Mouse (Mus musculus) ES-CJ7 (cell line): ENCODE results near the gene Nrn1l.

ENCODE experiments used
- DNase-seq: peaks from one replicate; pipeline ENCODE4 v3.0.0; 2011; ENCODE audit warnings: low read depth, low spot score

Nrn1l gene

DNA sequence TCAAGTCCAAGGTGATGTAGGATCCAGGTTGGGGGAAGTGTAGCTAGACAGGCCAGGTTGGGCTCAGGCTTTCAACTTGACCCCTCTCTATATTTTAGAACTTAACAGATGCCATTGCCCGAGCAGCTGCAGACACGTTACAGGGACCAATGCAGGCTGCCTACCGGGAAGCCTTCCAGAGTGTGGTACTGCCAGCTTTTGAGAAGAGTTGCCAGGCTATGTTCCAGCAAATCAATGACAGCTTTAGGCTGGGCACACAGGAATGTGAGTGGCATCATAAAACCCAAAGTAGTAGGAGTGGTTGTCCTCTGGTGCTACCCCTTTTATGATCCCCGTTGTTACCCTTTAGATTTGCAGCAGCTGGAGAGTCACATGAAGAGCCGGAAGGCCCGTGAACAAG is 2.5 kb upstream of the Nrn1l start:
- DNase-seq, result no peak

GRCm38 (mm10) chr8:105892432-105892831 is 935 bp upstream of the Nrn1l start:
- DNase-seq, result peak; percentile 63

DNA sequence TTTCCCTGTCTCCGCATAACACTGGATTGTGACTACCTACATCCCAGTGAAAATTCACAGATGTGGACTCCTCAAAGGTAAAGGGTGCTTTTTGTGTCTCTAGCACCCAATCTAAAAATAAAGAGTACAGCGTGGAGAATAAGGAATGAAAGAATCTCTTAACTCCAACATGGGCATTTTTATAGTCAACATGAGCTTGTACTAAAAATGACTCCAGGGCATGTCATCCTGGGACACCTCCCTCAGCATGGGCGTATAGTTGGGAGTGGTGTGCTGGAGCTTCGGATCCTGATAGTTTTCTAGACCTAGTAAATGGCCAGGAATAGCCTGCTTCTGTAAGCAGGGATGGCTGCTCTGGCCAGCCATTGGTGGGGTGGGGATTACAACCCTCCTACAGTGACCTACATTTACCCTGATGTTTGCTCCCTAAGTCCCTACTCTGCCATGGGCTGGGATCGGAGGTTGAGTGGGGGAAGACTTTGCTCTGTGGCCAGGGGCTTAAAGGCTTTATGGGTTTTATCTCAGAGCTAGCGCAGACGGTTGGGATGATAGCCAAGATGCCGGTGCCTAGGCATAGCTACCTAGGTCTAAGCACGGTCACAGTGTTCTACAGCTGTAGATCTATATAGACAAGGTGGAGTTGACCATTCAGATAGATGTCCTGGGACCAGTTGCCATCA is 4.6 kb downstream of the Nrn1l start:
- no peak for DNase-seq

DNA sequence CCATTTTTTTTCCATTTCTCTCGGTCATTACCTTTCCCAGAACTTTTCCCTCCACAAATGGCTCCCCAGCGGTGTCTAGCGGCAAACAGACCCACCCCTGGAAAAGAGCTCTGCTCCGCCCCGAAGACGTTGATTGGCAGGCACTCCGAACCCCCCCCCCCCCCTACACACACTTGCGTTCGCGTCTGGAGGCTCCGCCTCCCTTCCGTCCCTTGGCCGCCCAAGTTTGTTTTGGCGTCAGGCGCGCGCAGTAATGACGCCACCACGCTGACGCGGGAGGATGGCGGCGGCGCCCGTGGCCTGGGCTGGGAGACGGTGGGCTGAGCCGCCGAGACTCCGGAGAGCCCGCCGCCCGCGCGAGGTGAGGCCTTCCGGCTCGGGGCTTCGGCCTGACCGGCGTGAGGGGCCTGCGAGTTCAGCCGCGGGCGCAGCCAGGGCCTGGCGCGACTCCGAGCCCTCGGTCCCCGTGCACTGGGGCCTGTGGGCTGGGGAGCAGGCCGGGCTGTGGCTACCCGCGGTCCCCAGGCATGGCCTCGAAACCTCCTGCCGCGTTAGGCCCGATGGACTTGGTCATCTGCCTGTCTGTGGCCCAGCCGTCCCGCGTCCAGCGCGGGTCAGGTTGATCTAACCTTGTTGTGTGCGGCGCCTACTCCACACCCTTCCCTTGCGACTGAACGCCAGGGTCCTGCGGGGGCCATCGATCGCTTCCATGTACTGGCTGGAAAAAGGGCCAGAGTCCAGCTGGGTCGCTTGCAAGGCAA is 7.0 kb downstream of the Nrn1l start, which contains the start of gene Pskh1:
Pskh1 (plus strand) TSS at position 262 of the 761 bp plus-strand sequence.
- peak; percentile 96 for DNase-seq

- no peak for DNase-seq
Measured at GRCm38 (mm10) chr8:105900941-105901616, 7.7 kb downstream of the Nrn1l start.

DNA sequence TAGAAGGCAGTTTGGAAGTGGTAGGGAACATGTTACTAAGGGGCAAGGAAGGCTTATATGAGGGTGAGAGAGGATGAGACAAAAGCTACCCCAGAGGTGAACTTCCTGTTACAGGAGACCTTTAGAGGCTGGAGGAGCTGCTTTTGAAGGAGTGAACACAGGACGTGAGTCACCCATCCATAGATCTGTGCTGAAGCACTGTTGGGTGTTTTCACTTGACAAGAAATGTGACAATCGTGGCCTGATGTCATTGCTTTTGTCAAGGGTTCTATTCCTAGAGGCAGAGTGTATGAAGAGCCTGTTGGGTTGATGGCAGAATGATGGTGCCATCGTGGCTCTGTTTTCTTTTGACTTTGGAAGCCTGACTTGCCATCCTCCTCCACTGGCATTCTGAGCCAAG is 26.0 kb downstream of the Nrn1l start:
- DNase-seq, result no peak

- no peak for DNase-seq
Measured at GRCm38 (mm10) chr8:105925123-105925522, 31.8 kb downstream of the Nrn1l start.

- DNase-seq, result peak; percentile 84
Measured at GRCm38 (mm10) chr8:105930602-105931001, 37.2 kb downstream of the Nrn1l start.

GRCm38 (mm10) chr8:105931271-105931670 is 37.9 kb downstream of the Nrn1l start:
- no peak for DNase-seq

- no peak for DNase-seq
Measured at GRCm38 (mm10) chr8:105932525-105932924, 39.2 kb downstream of the Nrn1l start.

GRCm38 (mm10) chr8:105933762-105934161 is 40.4 kb downstream of the Nrn1l start, which contains the start of gene Ctrl:
Ctrl (minus strand) TSS chr8:105933862.
- DNase-seq, result no peak

DNA sequence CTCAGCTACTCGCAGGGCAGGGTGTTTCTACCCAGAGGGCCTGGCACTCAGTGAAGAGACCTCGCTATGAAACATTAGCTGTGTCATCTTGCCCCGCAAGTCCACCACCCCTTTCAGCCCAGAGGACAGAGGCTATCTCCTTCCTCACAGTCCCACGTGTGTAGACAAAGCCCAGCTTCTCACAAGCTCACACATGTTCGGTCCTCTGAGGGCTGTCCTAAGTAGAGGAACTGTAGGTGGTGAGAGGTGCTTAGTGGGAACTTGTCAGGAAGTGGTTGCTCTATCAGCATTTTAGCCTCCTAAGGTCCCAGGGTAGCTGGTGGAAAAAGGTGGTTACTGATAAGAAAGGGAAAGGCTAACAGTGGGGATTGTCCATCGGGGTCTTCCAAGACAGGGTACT is 41.7 kb downstream of the Nrn1l start:
- no peak for DNase-seq

DNA sequence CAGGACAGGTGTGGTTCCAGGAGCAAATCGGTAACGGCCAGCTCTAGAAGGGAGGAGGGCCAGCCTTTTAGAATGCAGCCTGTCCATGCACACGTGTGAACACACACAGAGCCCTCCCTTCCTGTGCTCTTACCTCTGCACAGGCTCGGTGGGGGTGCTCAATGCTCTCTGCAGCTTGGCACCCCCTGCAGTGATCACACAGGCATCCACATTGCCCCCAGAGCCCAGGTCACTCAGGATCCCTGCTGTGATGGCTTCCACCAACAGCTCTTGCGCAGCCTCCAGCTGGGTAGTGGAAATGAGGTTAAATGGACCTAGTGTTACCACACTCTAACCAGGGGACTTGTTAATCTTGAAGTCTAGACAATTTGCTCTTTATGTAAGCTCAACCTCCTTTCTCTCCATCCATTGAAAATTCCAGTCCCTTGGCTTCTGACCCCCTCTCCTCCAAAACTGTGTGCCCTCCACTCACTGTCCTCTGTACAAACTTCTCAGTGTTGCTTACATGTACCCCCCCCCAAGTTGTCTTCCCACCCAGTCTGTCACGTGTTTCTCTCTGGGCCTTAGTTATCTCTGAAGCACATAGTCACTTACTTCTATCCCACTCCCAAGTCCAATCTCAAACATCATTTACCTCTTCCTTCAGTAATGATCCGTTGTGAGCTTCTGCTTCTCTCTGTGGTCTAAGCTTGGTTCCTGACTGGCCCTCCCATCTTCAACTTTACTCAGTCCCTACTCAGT is 42.7 kb downstream of the Nrn1l start:
- DNase-seq, result peak; percentile 39

DNA sequence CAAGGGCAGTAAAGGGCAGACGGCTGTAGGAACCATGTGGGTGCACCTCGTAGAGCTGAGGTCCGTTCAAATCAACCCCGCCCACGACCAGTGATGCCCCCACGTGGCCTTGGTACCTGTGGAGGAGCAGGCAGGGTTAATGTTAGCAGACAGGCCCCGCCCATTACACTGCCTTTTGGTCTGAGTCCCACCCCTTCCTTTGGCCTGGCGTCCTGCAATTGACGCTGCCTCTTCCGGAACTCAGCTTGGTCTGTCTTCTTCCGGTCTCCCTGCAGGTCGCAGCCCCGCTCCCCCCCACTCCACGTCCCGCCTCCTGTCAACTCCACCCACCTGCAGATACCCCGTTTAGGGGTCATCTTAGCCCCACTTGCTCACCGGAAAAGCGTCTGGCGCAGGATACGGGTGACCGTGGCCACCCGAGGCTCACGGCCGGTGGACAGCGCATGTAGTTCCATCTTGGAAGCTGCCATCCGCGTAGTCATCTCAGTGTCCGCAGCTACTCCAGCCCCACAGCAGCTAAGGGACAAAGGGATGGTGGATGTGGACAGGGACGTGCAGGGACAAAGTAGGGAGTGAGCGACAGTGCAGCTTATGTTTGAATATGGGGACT is 43.6 kb downstream of the Nrn1l start:
- peak; percentile 98 for DNase-seq

DNA sequence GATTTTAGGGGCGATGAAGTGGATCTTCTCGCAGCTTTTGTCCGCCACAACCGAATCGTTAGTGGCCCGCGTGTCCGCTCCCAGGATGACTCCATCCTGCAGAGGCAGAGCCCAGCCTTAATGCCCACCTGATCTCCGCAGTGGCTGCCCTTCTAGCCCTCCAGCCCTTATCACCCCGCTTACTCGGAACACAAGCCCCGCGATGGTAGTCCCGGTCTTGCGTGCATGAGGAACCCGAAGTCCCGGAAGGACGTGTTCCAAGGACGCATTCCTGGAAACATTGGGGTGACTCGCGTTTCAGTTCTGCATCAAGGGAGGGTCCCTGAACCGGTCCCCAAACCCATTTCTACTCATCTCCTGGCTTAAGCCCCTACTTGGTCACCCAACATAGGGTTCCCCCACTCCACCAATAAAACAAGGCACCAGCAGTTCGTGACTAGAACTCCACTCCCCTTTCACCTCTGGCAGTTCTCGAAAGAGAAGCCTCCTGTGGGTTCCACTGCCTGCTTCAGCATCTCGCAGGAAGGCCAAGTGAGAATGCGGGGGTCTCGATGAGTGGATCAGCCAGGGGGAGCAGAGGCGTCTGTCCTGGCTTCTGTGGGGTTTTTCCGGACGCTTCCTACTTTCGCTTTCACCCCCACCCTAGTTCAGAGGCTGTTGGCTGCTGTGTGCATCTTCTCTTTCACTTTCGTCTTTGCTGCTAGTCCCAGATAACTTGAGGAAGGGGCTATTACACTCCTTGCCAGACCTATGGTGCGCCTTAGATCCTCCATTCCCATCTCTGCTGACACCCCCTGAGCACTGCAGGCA is 44.3 kb downstream of the Nrn1l start:
- peak; percentile 38 for DNase-seq

DNA sequence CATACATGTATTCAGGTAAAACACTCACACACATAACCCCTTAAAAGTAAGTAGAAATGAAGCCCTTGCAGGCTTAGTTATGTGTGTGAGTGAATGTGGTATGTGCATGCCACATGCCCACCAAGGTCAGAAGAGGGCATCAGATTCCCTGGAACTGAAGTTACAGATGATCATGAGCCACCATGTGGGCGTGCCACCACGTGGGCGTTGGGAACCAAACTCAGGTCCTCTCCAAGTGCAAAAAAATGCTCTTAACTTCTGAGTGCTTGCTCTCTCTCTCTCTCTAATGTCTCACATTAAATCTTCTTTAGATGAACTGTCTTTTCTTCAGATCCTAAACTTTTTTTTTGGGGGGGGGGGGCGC is 44.9 kb downstream of the Nrn1l start, which contains the start of gene Psmb10:
Psmb10 (minus strand) TSS at position 139 of the 364 bp plus-strand sequence.
- DNase-seq, result no peak

GRCm38 (mm10) chr8:105942026-105942425 is 48.7 kb downstream of the Nrn1l start:
- no peak for DNase-seq

DNA sequence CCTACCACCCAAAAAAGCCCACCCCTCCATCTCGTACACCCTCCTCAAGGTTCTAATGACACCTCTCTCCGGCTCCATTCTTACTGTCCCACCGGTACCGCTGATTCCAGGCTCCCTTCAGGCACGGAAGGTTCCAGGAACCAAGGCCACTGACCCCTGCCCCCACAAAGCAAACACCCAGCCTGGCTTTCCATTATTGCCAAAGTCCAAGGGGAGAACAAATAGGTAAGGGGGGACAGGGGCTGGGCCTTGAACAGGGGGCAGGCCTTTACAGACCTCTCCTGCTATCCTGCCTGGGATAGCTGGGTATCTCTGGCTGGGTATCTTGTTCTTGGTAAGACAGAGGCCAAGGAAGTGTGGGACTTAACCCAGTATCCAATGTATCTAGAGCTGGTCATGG is 49.2 kb downstream of the Nrn1l start:
- DNase-seq, result no peak

- DNase-seq, result no peak
Measured at GRCm38 (mm10) chr8:105943321-105943739, 50.0 kb downstream of the Nrn1l start, which contains the start of gene Lcat. Lcat (minus strand) TSS chr8:105943382.
